ENCODE assay signal across 27 mouse cellular contexts in genomic region chr7:49335056-49335455, GRCm38 (mm10).
DNase-seq lines count a peak whose midpoint lies in the region; ATAC-seq lines count a peak whose summit lies in the region.
"Had no signal": no experiment of that assay in that cellular context is flagged by ENCODE, and none has a peak within 500 bp of the region (broad histone marks: within the 10 kb centered on the region; RNA-seq: fewer than 3 reads in every experiment).

No protein-coding gene starts in this region.

- no peak overlapping the region for H3K9ac ChIP-seq in hindbrain, embryonic 14.5 days
- H3K9ac ChIP-seq: embryonic facial prominence, embryonic 12.5 days; heart, embryonic 13.5 days; hindbrain, embryonic 15.5 days; intestine, embryonic 15.5 days; limb, embryonic 13.5 days; lung, embryonic 15.5 days had no signal

- H3K27me3 ChIP-seq in hindbrain, embryonic 14.5 days (ENCODE audit: control insufficient read depth, insufficient read depth, low read length) = no peaks in the 10 kb centered on the region
- H3K27me3 ChIP-seq: embryonic facial prominence, embryonic 12.5 days; hindbrain, embryonic 15.5 days; intestine, embryonic 15.5 days; limb, embryonic 13.5 days; lung, embryonic 15.5 days; megakaryocyte, embryonic 14.5 days had no signal

- H3K9me3 ChIP-seq in hindbrain, embryonic 14.5 days (ENCODE audit: control insufficient read depth, low read length) = no peaks in the 10 kb centered on the region
- H3K9me3 ChIP-seq: embryonic facial prominence, embryonic 12.5 days; heart, embryonic 13.5 days; hindbrain, embryonic 15.5 days; intestine, embryonic 15.5 days; limb, embryonic 13.5 days; lung, embryonic 15.5 days; megakaryocyte, embryonic 14.5 days had no signal

- ATAC-seq in hindbrain, embryonic 14.5 days (ENCODE audit: low FRiP score) = no peak
- ATAC-seq: forebrain, embryonic 14.5 days; intestine, embryonic 15.5 days had no signal

- H3K4me3 ChIP-seq in hindbrain, embryonic 14.5 days (replicated peaks; ENCODE audit: low read length) = no peak overlapping the region
- H3K4me3 ChIP-seq: embryonic facial prominence, embryonic 12.5 days; heart, adult 2 months; heart, embryonic 13.5 days; hindbrain, embryonic 15.5 days; intestine, embryonic 15.5 days; limb, embryonic 13.5 days; lung, embryonic 15.5 days; megakaryocyte, embryonic 14.5 days had no signal

- DNase-seq in 416B (ENCODE audit: low read depth) = peak; percentile 42
- peak; percentile 35 for DNase-seq in CD4-positive, CD25-positive, alpha-beta regulatory T cell, adult 2 months (ENCODE audit: low read depth, low spot score)
- peak; percentile 64 for DNase-seq in brain, adult 2 months (ENCODE audit: low read depth, low spot score)
- DNase-seq in naive thymus-derived CD4-positive, alpha-beta T cell, adult 2 months (ENCODE audit: low read depth) = peak; percentile 41
- no peak for DNase-seq in kidney, adult 9 months
- no peak for DNase-seq in hindbrain, embryonic 14.5 days (ENCODE audit: low spot score)
- no peak for DNase-seq in right cerebral cortex, adult 18-20 months
- DNase-seq: adrenal gland, postnatal 10 days; cerebellum, adult 11-12 months; cerebellum, adult 9-11 months; embryo, embryonic 11 days; heart, adult 2 months; heart, postnatal 10 days; kidney, postnatal 14 days; midbrain, embryonic 14.5 days; right cerebral cortex, postnatal 4 days; thymus, adult 2 months had no signal

- H3K27ac ChIP-seq in hindbrain, embryonic 14.5 days = no peak overlapping the region
- H3K27ac ChIP-seq: embryonic facial prominence, embryonic 12.5 days; heart, adult 2 months; heart, embryonic 13.5 days; hindbrain, embryonic 15.5 days; intestine, embryonic 15.5 days; limb, embryonic 13.5 days; lung, embryonic 15.5 days; stomach, postnatal 0 days had no signal

- peaks cover 16% of the 10 kb centered on the region for H3K4me1 ChIP-seq in hindbrain, embryonic 14.5 days (replicated peaks; ENCODE audit: control insufficient read depth, insufficient read depth, low read length)
- H3K4me1 ChIP-seq: megakaryocyte, embryonic 14.5 days had no signal

- WGBS in hindbrain, embryonic 14.5 days = 61% methylated on average over 3 of the region's 3 CpGs

- H3K36me3 ChIP-seq in hindbrain, embryonic 14.5 days (replicated peaks; ENCODE audit: control insufficient read depth, insufficient read depth) = no peaks in the 10 kb centered on the region
- H3K36me3 ChIP-seq: embryonic facial prominence, embryonic 12.5 days; heart, embryonic 13.5 days; hindbrain, embryonic 15.5 days; intestine, embryonic 15.5 days; limb, embryonic 13.5 days; lung, embryonic 15.5 days had no signal

- no peak overlapping the region for H3K4me2 ChIP-seq in hindbrain, embryonic 14.5 days (replicated peaks)
- H3K4me2 ChIP-seq: embryonic facial prominence, embryonic 12.5 days; heart, embryonic 13.5 days; hindbrain, embryonic 15.5 days; intestine, embryonic 15.5 days; limb, embryonic 13.5 days; liver, embryonic 11.5 days; lung, embryonic 15.5 days had no signal

Comparison
In these comparisons a context has a peak if more than half of its experiments do, and no peak if none do; other contexts are left out.
1. DNase-seq: peak in 416B (single experiment), CD4-positive, CD25-positive, alpha-beta regulatory T cell, adult 2 months (single experiment), brain, adult 2 months (single experiment) and naive thymus-derived CD4-positive, alpha-beta T cell, adult 2 months (single experiment); none in kidney, adult 9 months (single experiment), hindbrain, embryonic 14.5 days (single experiment) and right cerebral cortex, adult 18-20 months (single experiment).